Mouse (Mus musculus): ENCODE measurements around the gene Mtmr2. TPM values are rescaled to one million over a fixed set of nuclear protein-coding genes. Genes with fewer than 3 reads are reported as not detected.
"Not testable (repeated sequence)": the region's sequence is repeated elsewhere in the genome, so short reads cannot be mapped to it uniquely, and the experiment has no call there.

Gene Mtmr2
- polyA plus RNA-seq, 1 experiment from 2014 or later, result 86.7 TPM

- Histone ChIP-seq H3K27me3 (no peaks in the 10 kb centered on the region), H3K27ac (peak overlapping the region; percentile 96), H3K9me3 (peaks cover 6% of the 10 kb centered on the region; the same call in 1 of the 2 replicates), H3K4me2 (peak overlapping the region; percentile 75), H3K36me3 (0 out of 2 replicates have a peak, but pooled peaks cover 6% of the 10 kb centered on the region), H3K9ac (replicated peaks) (peak overlapping the region; percentile 99), H3K4me3 (replicated peaks) (peak overlapping the region; percentile 94), H3K4me1 (replicated peaks) (peaks cover 9% of the 10 kb centered on the region)
- WGBS, result 1% methylated on average over 60 of the region's 60 CpGs
- ATAC-seq (ENCODE audit: insufficient number of reproducible peaks, insufficient read depth, low FRiP score, low TSS enrichment, low read depth), result peak; percentile 97
These were observed 826 bp downstream of the Mtmr2 start for GRCm38 (mm10) chr9:13748798-13749674.

DNA sequence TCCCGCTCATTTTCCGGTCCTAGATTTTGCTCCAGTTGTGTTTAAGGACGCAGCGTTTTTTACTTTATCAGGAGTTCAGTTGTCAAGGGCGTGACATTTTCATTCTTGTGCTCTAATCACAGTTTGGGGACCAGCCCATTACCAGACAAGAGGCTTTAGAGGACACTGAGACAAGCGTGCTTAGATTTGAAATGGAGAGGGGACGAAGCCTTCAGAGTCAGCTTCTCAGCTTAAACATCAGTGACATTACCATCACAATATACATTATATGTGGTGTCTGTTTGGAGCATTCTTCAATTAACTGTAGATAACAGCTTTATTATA, 1.4 kb downstream of the Mtmr2 start:
- peak overlapping the region; percentile 94 for H3K4me3 ChIP-seq (replicated peaks)
- peaks cover 7% of the 10 kb centered on the region; the same call in 1 of the 2 replicates for H3K9me3 ChIP-seq
- WGBS, result 6% methylated on average over 7 of the region's 7 CpGs
- peaks cover 9% of the 10 kb centered on the region for H3K4me1 ChIP-seq (replicated peaks)
- no peaks in the 10 kb centered on the region for H3K27me3 ChIP-seq
- peak overlapping the region; percentile 75 for H3K4me2 ChIP-seq
- no peak for ATAC-seq (ENCODE audit: insufficient number of reproducible peaks, insufficient read depth, low FRiP score, low TSS enrichment, low read depth)
- H3K9ac ChIP-seq (replicated peaks), result peak overlapping the region; percentile 99
- peak overlapping the region; percentile 96 for H3K27ac ChIP-seq
- 0 out of 2 replicates have a peak, but pooled peaks cover 6% of the 10 kb centered on the region for H3K36me3 ChIP-seq

DNA sequence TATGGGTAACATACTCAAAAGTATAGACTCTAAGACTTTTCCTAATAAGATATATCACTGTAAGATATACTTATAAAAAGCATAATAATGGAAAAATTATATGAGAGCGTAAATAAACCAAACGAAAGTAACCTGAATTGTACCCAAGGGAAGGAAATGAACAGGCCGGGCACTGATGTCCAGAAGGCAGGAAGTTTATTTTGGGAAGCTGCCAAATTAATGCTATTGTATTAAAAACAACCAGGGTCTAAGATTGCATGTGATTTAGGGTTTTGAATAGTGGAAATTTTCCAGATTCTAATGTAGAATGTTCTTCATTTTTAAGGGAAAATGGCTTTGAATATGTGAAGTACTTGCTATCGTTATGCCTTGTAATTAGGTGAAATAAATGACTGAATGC, 4.3 kb downstream of the Mtmr2 start:
- H3K4me2 ChIP-seq, result no peak overlapping the region
- peaks cover 9% of the 10 kb centered on the region for H3K4me1 ChIP-seq (replicated peaks)
- no peak for ATAC-seq (ENCODE audit: insufficient number of reproducible peaks, insufficient read depth, low FRiP score, low TSS enrichment, low read depth)
- no peak overlapping the region for H3K27ac ChIP-seq
- H3K9me3 ChIP-seq, result peaks cover 7% of the 10 kb centered on the region; the same call in 1 of the 2 replicates
- H3K36me3 ChIP-seq, result 0 out of 2 replicates have a peak, but pooled peaks cover 6% of the 10 kb centered on the region
- 89% methylated on average over 4 of the region's 4 CpGs for WGBS
- H3K4me3 ChIP-seq (replicated peaks), result no peak overlapping the region
- H3K9ac ChIP-seq (replicated peaks), result no peak overlapping the region
- H3K27me3 ChIP-seq, result no peaks in the 10 kb centered on the region

GRCm38 (mm10) chr9:13760430-13760829, 12.2 kb downstream of the Mtmr2 start:
- H3K27me3 ChIP-seq, result no peaks in the 10 kb centered on the region
- WGBS, result 94% methylated on average over 3 of the region's 3 CpGs

DNA sequence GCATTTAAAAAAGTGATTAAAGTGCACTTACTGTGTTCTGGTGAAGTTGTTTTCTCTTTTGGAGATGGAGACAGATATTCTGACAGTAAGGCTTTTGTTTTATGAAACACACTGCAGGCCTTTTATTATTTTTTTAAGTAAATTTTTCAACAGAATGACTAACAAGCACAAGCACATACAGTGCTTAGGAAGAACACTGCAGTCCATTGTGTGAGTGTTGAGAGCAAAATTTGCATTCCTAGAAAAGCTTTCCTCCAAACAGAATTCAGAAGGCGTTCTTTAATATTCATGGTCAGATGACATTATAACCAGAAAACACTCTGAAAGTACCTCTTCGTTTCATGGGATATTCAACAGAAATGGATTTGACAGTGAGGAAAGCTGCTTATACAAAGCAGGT, 17.4 kb downstream of the Mtmr2 start:
- 83% methylated on average over 2 of the region's 2 CpGs for WGBS
- peak overlapping the region; percentile 45; the same call in 1 of the 2 replicates for H3K27ac ChIP-seq
- ATAC-seq (ENCODE audit: insufficient number of reproducible peaks, insufficient read depth, low FRiP score, low TSS enrichment, low read depth), result no peak

More at GRCm38 (mm10) chr9:13760430-13760829, 12.2 kb downstream of the Mtmr2 start:
- no peak overlapping the region for H3K27ac ChIP-seq
- peaks cover 10% of the 10 kb centered on the region; the same call in 1 of the 2 replicates for H3K36me3 ChIP-seq
- no peak for ATAC-seq (ENCODE audit: insufficient number of reproducible peaks, insufficient read depth, low FRiP score, low TSS enrichment, low read depth)
- no peak overlapping the region for H3K4me3 ChIP-seq (replicated peaks)
- no peak overlapping the region for H3K4me2 ChIP-seq
- no peaks in the 10 kb centered on the region; the same call in 1 of the 2 replicates for H3K9me3 ChIP-seq
- no peak overlapping the region for H3K9ac ChIP-seq (replicated peaks)
- no peaks in the 10 kb centered on the region for H3K4me1 ChIP-seq (replicated peaks)

DNA sequence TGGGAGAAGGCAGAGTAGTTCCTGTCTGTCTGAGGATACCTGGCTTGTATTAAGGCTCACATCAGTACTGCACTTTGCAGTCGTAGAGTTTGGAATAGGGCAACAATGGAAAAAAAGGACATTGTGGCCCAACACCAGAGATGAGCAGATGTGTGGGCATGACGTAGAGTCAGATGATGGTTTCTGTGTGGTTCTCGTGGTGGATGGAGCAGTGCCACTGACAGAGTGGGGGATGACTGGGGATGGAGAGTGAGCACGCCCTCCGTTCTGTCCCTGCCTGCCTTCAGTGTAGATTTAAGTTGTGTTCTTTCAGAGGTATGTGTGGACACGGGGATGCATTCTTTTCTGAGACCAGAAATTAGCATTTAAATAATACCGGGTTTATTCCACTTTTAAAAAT, 18.4 kb downstream of the Mtmr2 start:
- H3K9me3 ChIP-seq, result no peaks in the 10 kb centered on the region
- no peak overlapping the region for H3K4me2 ChIP-seq
- H3K27me3 ChIP-seq, result no peaks in the 10 kb centered on the region
- H3K4me3 ChIP-seq (replicated peaks), result no peak overlapping the region
- H3K36me3 ChIP-seq, result no peaks in the 10 kb centered on the region; the same call in 1 of the 2 replicates
- WGBS, result 90% methylated on average over 7 of the region's 7 CpGs
- no peak overlapping the region for H3K27ac ChIP-seq
- H3K4me1 ChIP-seq (replicated peaks), result no peaks in the 10 kb centered on the region
- H3K9ac ChIP-seq (replicated peaks), result no peak overlapping the region
- ATAC-seq (ENCODE audit: insufficient number of reproducible peaks, insufficient read depth, low FRiP score, low TSS enrichment, low read depth), result no peak

More for the DNA sequence above, 17.4 kb downstream of the Mtmr2 start:
- Histone ChIP-seq H3K4me3 (replicated peaks) (no peak overlapping the region), H3K36me3 (no peaks in the 10 kb centered on the region; the same call in 1 of the 2 replicates), H3K9me3 (no peaks in the 10 kb centered on the region), H3K4me1 (replicated peaks) (no peaks in the 10 kb centered on the region), H3K9ac (replicated peaks) (no peak overlapping the region), H3K27me3 (no peaks in the 10 kb centered on the region), H3K4me2 (no peak overlapping the region)

GRCm38 (mm10) chr9:13774732-13775131, 26.5 kb downstream of the Mtmr2 start:
- Histone ChIP-seq H3K4me1 (replicated peaks) (no peaks in the 10 kb centered on the region), H3K4me2 (no peak overlapping the region), H3K4me3 (replicated peaks) (no peak overlapping the region), H3K27me3 (no peaks in the 10 kb centered on the region), H3K27ac (no peak overlapping the region), H3K36me3 (no peaks in the 10 kb centered on the region), H3K9ac (replicated peaks) (no peak overlapping the region), H3K9me3 (no peaks in the 10 kb centered on the region)
- no peak for ATAC-seq (ENCODE audit: insufficient number of reproducible peaks, insufficient read depth, low FRiP score, low TSS enrichment, low read depth)
- WGBS, result 97% methylated on average over 1 of the region's 1 CpGs

DNA sequence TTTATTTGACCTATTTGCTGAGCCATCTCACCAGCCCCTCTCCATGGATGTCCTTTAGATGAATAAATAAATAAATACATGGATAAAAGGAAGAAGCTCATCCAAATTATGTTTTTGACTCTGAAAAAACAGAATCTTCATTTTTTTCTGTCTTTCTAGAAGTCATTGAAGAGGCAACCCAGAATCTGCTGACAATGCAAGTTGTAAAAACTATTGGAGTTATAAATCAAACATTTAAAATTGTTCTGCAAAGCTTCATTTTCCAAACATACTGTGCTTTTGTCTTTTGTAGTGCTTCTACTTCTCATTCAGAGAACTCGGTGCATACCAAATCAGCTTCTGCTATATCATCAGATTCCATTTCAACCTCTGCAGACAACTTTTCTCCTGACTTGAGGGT, 33.8 kb downstream of the Mtmr2 start:
- Histone ChIP-seq H3K4me1 (replicated peaks) (no peaks in the 10 kb centered on the region), H3K27me3 (no peaks in the 10 kb centered on the region), H3K9ac (replicated peaks) (no peak overlapping the region), H3K4me2 (no peak overlapping the region), H3K9me3 (no peaks in the 10 kb centered on the region), H3K27ac (no peak overlapping the region), H3K36me3 (peaks cover 35% of the 10 kb centered on the region), H3K4me3 (replicated peaks) (no peak overlapping the region)
- ATAC-seq (ENCODE audit: insufficient number of reproducible peaks, insufficient read depth, low FRiP score, low TSS enrichment, low read depth), result no peak
- 96% methylated on average over 1 of the region's 1 CpGs for WGBS

- not testable (repeated sequence) for H3K27ac ChIP-seq; H3K9ac ChIP-seq (replicated peaks); H3K4me2 ChIP-seq; H3K4me3 ChIP-seq (replicated peaks); H3K9me3 ChIP-seq; H3K27me3 ChIP-seq; H3K4me1 ChIP-seq (replicated peaks); ATAC-seq (ENCODE audit: insufficient number of reproducible peaks, insufficient read depth, low FRiP score, low TSS enrichment, low read depth)
- 97% methylated on average over 7 of the region's 8 CpGs for WGBS
- H3K36me3 ChIP-seq, result peaks cover 82% of the 10 kb centered on the region
These were observed 42.7 kb downstream of the Mtmr2 start for GRCm38 (mm10) chr9:13790864-13791263.

- H3K9me3 ChIP-seq, result no peaks in the 10 kb centered on the region
- H3K36me3 ChIP-seq, result peaks cover 78% of the 10 kb centered on the region
- no peak for ATAC-seq (ENCODE audit: insufficient number of reproducible peaks, insufficient read depth, low FRiP score, low TSS enrichment, low read depth)
- no peak overlapping the region for H3K4me3 ChIP-seq (replicated peaks)
- H3K27me3 ChIP-seq, result no peaks in the 10 kb centered on the region
- H3K4me1 ChIP-seq (replicated peaks), result no peaks in the 10 kb centered on the region
- H3K9ac ChIP-seq (replicated peaks), result no peak overlapping the region
- H3K27ac ChIP-seq, result no peak overlapping the region
- 67% methylated on average over 1 of the region's 1 CpGs for WGBS
- H3K4me2 ChIP-seq, result no peak overlapping the region
These were observed 46.1 kb downstream of the Mtmr2 start for GRCm38 (mm10) chr9:13794302-13794701.

DNA sequence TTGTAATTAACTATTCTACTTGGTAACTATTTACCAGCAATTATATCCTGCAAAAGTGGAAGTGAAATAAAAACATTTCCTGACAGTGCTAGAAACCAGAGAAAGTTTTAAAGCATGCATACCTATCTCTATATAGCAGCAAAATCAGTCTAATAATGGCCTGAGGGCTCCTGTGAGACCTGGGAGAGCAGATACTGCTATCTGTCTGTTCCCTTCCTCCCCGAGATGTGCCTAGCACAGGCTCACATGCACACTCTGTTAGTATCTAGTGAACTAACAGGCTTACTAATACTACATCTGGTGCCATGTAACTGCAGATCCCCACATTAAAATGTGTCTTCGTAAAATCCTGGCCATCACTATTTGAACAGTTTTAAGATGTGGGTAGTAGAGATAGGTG, 46.5 kb downstream of the Mtmr2 start:
- WGBS, result 96% methylated on average over 2 of the region's 2 CpGs
- H3K36me3 ChIP-seq, result peaks cover 78% of the 10 kb centered on the region

More for the DNA sequence above, 46.5 kb downstream of the Mtmr2 start:
- Histone ChIP-seq H3K27me3 (no peaks in the 10 kb centered on the region), H3K27ac (no peak overlapping the region), H3K4me3 (replicated peaks) (no peak overlapping the region), H3K9ac (replicated peaks) (no peak overlapping the region), H3K4me1 (replicated peaks) (no peaks in the 10 kb centered on the region), H3K4me2 (no peak overlapping the region), H3K9me3 (no peaks in the 10 kb centered on the region)
- ATAC-seq (ENCODE audit: insufficient number of reproducible peaks, insufficient read depth, low FRiP score, low TSS enrichment, low read depth), result no peak
